Mouse (Mus musculus) urinary bladder, postnatal 10 days (tissue): ENCODE data around the gene Gm20388.
A peak's percentile ranks its signal among the peaks of the same experiment; 100 is the strongest.

ENCODE experiments used
- DNase-seq: peaks from one replicate; pipeline ENCODE4 v3.0.0; 2022; ENCODE audit warnings: low spot score

The Gm20388 gene

GRCm38 (mm10) chr8:123345135-123345534 lies 3434.5 kb downstream of the Gm20388 start:
- DNase-seq = no peak

GRCm38 (mm10) chr8:123345856-123346255 lies 3435.2 kb downstream of the Gm20388 start:
- DNase-seq = no peak

GRCm38 (mm10) chr8:123347293-123347692 lies 3436.7 kb downstream of the Gm20388 start:
- DNase-seq = no peak

GRCm38 (mm10) chr8:123348237-123348843 lies 3437.7 kb downstream of the Gm20388 start:
- DNase-seq = no peak

- no peak for DNase-seq
Measured at GRCm38 (mm10) chr8:123349073-123349472, 3438.4 kb downstream of the Gm20388 start.

- no peak for DNase-seq
Measured at GRCm38 (mm10) chr8:123352118-123352517, 3441.5 kb downstream of the Gm20388 start.

- DNase-seq = no peak
Measured at GRCm38 (mm10) chr8:123352786-123353185, 3442.1 kb downstream of the Gm20388 start.

GRCm38 (mm10) chr8:123353216-123353615 lies 3442.6 kb downstream of the Gm20388 start:
- DNase-seq = no peak

GRCm38 (mm10) chr8:123361082-123361739 lies 3450.6 kb downstream of the Gm20388 start:
- no peak for DNase-seq

- DNase-seq = peak; percentile 89
Measured at GRCm38 (mm10) chr8:123373403-123374238, 3463.0 kb downstream of the Gm20388 start, which contains the start of gene Tcf25. Gene Tcf25 (plus strand): TSS chr8:123373753.

- DNase-seq = peak; percentile 94
Measured at GRCm38 (mm10) chr8:123374239-123374578, 3463.6 kb downstream of the Gm20388 start.

GRCm38 (mm10) chr8:123375701-123376100 lies 3465.1 kb downstream of the Gm20388 start:
- DNase-seq = no peak

- DNase-seq = no peak
Measured at GRCm38 (mm10) chr8:123376106-123376505, 3465.5 kb downstream of the Gm20388 start.

GRCm38 (mm10) chr8:123381711-123382110 lies 3471.1 kb downstream of the Gm20388 start:
- DNase-seq = no peak

- DNase-seq = no peak
Measured at GRCm38 (mm10) chr8:123382516-123382915, 3471.9 kb downstream of the Gm20388 start.

GRCm38 (mm10) chr8:123384883-123385540 lies 3474.4 kb downstream of the Gm20388 start:
- no peak for DNase-seq

GRCm38 (mm10) chr8:123387041-123387440 lies 3476.4 kb downstream of the Gm20388 start:
- no peak for DNase-seq

GRCm38 (mm10) chr8:123387801-123388200 lies 3477.2 kb downstream of the Gm20388 start:
- no peak for DNase-seq

- DNase-seq = no peak
Measured at GRCm38 (mm10) chr8:123389026-123389425, 3478.4 kb downstream of the Gm20388 start.

GRCm38 (mm10) chr8:123398308-123398707 lies 3487.7 kb downstream of the Gm20388 start:
- no peak for DNase-seq

- DNase-seq = no peak
Measured at GRCm38 (mm10) chr8:123401936-123402335, 3491.3 kb downstream of the Gm20388 start.

GRCm38 (mm10) chr8:123402730-123403326 lies 3492.2 kb downstream of the Gm20388 start:
- DNase-seq = no peak
